Mouse (Mus musculus): Measurements from ENCODE around the gene Ddx49. TPM values are rescaled to one million over a fixed set of nuclear protein-coding genes. Genes with fewer than 3 reads are reported as not detected.

Gene Ddx49
- polyA plus RNA-seq (2014; fragmentation: Nextera tagmentation; extraction: Ambion mirVana) = 44.3 and 45.0 TPM in 2 replicates

DNA sequence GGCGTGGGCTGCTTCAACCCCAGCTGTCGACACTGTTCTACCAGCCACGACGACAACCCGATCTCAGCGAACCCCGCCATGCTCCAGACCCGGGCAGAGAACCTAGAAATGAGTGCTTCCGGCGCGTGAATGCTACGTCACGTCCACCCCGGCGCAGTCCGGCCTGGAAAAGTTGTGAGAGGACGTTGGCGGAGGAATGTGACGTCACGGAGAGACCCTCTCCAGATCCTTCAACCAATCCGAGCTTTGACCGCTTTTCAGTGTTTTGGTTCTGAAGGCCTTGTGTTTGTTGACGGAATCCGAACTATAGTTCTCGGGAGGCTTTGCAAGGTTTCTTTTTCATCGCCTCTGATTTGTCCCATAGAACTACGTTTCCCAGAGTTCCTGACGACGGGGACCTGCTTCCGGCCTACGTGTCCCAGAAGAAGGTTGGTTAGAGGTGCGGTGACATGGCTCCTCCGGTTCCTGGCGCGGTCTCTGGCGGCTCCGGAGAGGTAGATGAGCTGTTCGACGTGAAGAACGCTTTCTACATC is at the start of gene Ddx49, which contains the start of gene Cope:
TSS of gene Ddx49 (minus strand) at position 132 of the 533 bp plus-strand sequence.
TSS of gene Cope (plus strand) at position 161 of the 533 bp plus-strand sequence.
- no peaks in the 10 kb centered on the region for H3K27me3 ChIP-seq (ENCODE audit: control insufficient read depth, insufficient read depth, low read length)
- peak within 1 kb of the TSS; percentile 64 for H3K27ac ChIP-seq (ENCODE audit: low read length)
- ATAC-seq (ENCODE audit: insufficient number of reproducible peaks, insufficient read depth, low FRiP score, low read depth) = peak; percentile 94
- peak within 1 kb of the TSS; percentile 80 for H3K4me2 ChIP-seq (replicated peaks; ENCODE audit: low read depth, low read length)
- peak within 1 kb of the TSS; percentile 54 for H3K4me3 ChIP-seq (ENCODE audit: low read depth, low read length)
- no peaks in the 10 kb centered on the region for H3K9me3 ChIP-seq (ENCODE audit: control insufficient read depth, low read depth, low read length)
- peaks cover 45% of the 10 kb centered on the region for H3K36me3 ChIP-seq (ENCODE audit: control insufficient read depth, insufficient read depth, low read length)
- H3K9ac ChIP-seq (replicated peaks; ENCODE audit: low read depth, low read length) = peak within 1 kb of the TSS; percentile 84
- H3K4me1 ChIP-seq (ENCODE audit: control insufficient read depth, insufficient read depth, low read length) = peaks cover 9% of the 10 kb centered on the region
- WGBS = under 1% methylated on average over 40 of the region's 40 CpGs

DNA sequence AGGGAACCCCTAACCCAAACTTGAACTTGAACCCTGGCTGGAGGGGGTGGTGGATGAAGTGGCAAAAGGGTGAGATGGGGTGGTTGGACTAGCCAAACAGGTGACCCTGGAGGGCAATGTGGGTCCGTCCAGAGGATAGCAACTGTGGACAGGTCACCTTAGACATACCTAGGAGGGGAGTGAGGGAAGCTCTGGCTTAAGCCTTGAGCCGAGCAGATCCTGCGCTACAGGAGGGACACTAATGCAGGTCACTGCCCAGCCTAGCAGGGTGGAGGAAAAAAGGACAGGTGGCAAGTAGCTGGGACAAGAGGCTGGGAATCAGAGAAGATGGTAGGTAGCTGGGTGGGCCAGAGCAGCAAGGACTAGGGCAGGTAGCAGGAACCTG is 49.7 kb upstream of the Ddx49 start:
- Histone ChIP-seq H3K9me3 (ENCODE audit: control insufficient read depth, low read depth, low read length) (no peaks in the 10 kb centered on the region), H3K4me2 (replicated peaks; ENCODE audit: low read depth, low read length) (peak overlapping the region; percentile 100), H3K27me3 (ENCODE audit: control insufficient read depth, insufficient read depth, low read length) (no peaks in the 10 kb centered on the region), H3K9ac (replicated peaks; ENCODE audit: low read depth, low read length) (peak overlapping the region; percentile 81), H3K4me3 (ENCODE audit: low read depth, low read length) (peak overlapping the region; percentile 95), H3K4me1 (ENCODE audit: control insufficient read depth, insufficient read depth, low read length) (peaks cover 27% of the 10 kb centered on the region), H3K27ac (ENCODE audit: low read length) (0 out of 2 replicates have a peak overlapping the region, but pooled peaks have one; percentile 15), H3K36me3 (ENCODE audit: control insufficient read depth, insufficient read depth, low read length) (peaks cover 6% of the 10 kb centered on the region; the same call in 1 of the 2 replicates)
- ATAC-seq (ENCODE audit: insufficient number of reproducible peaks, insufficient read depth, low FRiP score, low read depth) = no peak
- WGBS = 13% methylated on average over 3 of the region's 3 CpGs

DNA sequence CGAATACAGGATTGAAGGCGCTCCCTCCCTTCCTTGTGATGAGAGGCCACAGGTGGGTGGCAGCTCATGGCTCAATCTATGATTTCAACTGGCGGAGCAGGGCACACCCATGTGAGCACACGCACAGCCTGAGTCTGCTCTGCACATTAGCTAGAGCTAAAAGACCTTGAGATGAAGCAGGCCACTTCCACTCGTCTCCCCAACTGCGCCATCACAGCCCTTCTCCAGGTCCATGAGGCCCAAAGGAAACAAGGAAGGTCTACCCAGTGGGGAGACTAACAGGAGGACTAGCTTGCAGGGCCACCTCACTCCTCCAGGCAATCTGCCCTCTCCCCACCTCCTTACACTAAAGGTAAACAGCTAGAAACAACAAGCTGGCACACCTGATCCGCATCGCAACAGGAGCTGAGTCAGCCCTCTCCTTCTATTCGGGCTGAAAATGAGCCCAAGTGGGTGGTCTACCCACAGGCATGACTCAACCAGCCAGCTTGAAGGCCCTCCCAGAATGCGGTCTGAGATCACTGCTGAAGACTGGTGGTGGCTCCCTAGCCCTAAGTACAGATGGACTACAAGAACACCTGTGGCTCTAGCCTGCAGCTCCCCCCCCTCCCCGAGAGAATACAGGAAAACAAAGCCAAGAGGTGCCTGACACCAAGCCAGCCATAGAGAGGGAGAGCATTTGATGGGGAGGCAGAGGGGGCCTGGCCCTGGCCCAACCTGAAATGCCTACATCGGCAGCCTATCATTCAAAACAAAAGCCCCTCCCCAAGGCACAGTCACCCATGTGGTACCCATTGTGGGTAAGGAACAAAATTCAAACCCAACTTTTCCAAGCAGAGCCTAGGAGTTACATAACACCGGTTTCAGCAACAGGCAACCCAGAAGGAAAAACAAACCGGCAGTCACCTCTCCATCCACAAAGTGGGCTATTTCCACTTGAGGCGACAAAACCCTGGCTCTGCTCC is 49.0 kb upstream of the Ddx49 start:
- Histone ChIP-seq H3K36me3 (ENCODE audit: control insufficient read depth, insufficient read depth, low read length) (peaks cover 10% of the 10 kb centered on the region; the same call in 1 of the 2 replicates), H3K27ac (ENCODE audit: low read length) (peak overlapping the region; percentile 15; the same call in 1 of the 2 replicates), H3K4me1 (ENCODE audit: control insufficient read depth, insufficient read depth, low read length) (peaks cover 27% of the 10 kb centered on the region), H3K4me3 (ENCODE audit: low read depth, low read length) (peak overlapping the region; percentile 95), H3K9ac (replicated peaks; ENCODE audit: low read depth, low read length) (peak overlapping the region; percentile 81), H3K27me3 (ENCODE audit: control insufficient read depth, insufficient read depth, low read length) (no peaks in the 10 kb centered on the region), H3K9me3 (ENCODE audit: control insufficient read depth, low read depth, low read length) (no peaks in the 10 kb centered on the region), H3K4me2 (replicated peaks; ENCODE audit: low read depth, low read length) (peak overlapping the region; percentile 100)
- no peak for ATAC-seq (ENCODE audit: insufficient number of reproducible peaks, insufficient read depth, low FRiP score, low read depth)
- 38% methylated on average over 15 of the region's 15 CpGs for WGBS

GRCm38 (mm10) chr8:70347860-70348420 is 45.7 kb upstream of the Ddx49 start:
- no peak overlapping the region for H3K4me3 ChIP-seq (ENCODE audit: low read depth, low read length)
- 77% methylated on average over 1 of the region's 1 CpGs for WGBS

GRCm38 (mm10) chr8:70347443-70347842 is 45.2 kb upstream of the Ddx49 start:
- no peaks in the 10 kb centered on the region for H3K27me3 ChIP-seq (ENCODE audit: control insufficient read depth, insufficient read depth, low read length)
- H3K27ac ChIP-seq (ENCODE audit: low read length) = no peak overlapping the region
- WGBS = 82% methylated on average over 4 of the region's 4 CpGs
- no peak overlapping the region for H3K9ac ChIP-seq (replicated peaks; ENCODE audit: low read depth, low read length)
- no peak for ATAC-seq (ENCODE audit: insufficient number of reproducible peaks, insufficient read depth, low FRiP score, low read depth)
- peaks cover 21% of the 10 kb centered on the region for H3K4me1 ChIP-seq (ENCODE audit: control insufficient read depth, insufficient read depth, low read length)
- H3K36me3 ChIP-seq (ENCODE audit: control insufficient read depth, insufficient read depth, low read length) = peaks cover 19% of the 10 kb centered on the region
- no peak overlapping the region for H3K4me3 ChIP-seq (ENCODE audit: low read depth, low read length)
- no peak overlapping the region for H3K4me2 ChIP-seq (replicated peaks; ENCODE audit: low read depth, low read length)
- no peaks in the 10 kb centered on the region for H3K9me3 ChIP-seq (ENCODE audit: control insufficient read depth, low read depth, low read length)

More at GRCm38 (mm10) chr8:70347860-70348420, 45.7 kb upstream of the Ddx49 start:
- ATAC-seq (ENCODE audit: insufficient number of reproducible peaks, insufficient read depth, low FRiP score, low read depth) = no peak
- no peaks in the 10 kb centered on the region for H3K9me3 ChIP-seq (ENCODE audit: control insufficient read depth, low read depth, low read length)
- H3K4me1 ChIP-seq (ENCODE audit: control insufficient read depth, insufficient read depth, low read length) = peaks cover 21% of the 10 kb centered on the region
- H3K9ac ChIP-seq (replicated peaks; ENCODE audit: low read depth, low read length) = no peak overlapping the region
- H3K36me3 ChIP-seq (ENCODE audit: control insufficient read depth, insufficient read depth, low read length) = peaks cover 16% of the 10 kb centered on the region
- no peak overlapping the region for H3K27ac ChIP-seq (ENCODE audit: low read length)
- no peaks in the 10 kb centered on the region for H3K27me3 ChIP-seq (ENCODE audit: control insufficient read depth, insufficient read depth, low read length)
- no peak overlapping the region for H3K4me2 ChIP-seq (replicated peaks; ENCODE audit: low read depth, low read length)

DNA sequence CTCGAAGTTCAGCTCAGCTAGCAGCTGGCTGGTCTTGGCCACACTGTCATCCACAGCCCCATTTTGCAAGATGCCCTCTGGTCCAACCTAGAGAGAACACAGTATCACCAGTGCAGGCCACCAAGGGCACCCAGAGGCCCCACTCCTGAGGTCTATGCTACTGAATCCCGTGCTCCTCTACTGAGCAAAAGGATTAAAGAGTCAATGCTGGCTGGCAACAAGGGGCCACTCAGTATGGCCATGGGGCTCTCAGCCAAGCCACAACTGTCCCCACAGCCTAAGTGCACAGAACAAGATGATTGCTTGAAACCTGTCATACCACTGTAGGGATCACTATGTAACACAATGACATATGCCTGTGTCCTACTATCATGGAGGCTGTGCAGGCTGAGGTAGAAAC is 42.0 kb upstream of the Ddx49 start:
- Histone ChIP-seq H3K27me3 (ENCODE audit: control insufficient read depth, insufficient read depth, low read length) (no peaks in the 10 kb centered on the region), H3K9me3 (ENCODE audit: control insufficient read depth, low read depth, low read length) (no peaks in the 10 kb centered on the region), H3K4me2 (replicated peaks; ENCODE audit: low read depth, low read length) (no peak overlapping the region), H3K27ac (ENCODE audit: low read length) (no peak overlapping the region), H3K9ac (replicated peaks; ENCODE audit: low read depth, low read length) (no peak overlapping the region), H3K4me1 (ENCODE audit: control insufficient read depth, insufficient read depth, low read length) (no peaks in the 10 kb centered on the region), H3K36me3 (ENCODE audit: control insufficient read depth, insufficient read depth, low read length) (peaks cover 42% of the 10 kb centered on the region), H3K4me3 (ENCODE audit: low read depth, low read length) (no peak overlapping the region)
- ATAC-seq (ENCODE audit: insufficient number of reproducible peaks, insufficient read depth, low FRiP score, low read depth) = no peak
- WGBS = 87% methylated on average over 2 of the region's 2 CpGs

- no peak overlapping the region for H3K9ac ChIP-seq (replicated peaks; ENCODE audit: low read depth, low read length)
- H3K36me3 ChIP-seq (ENCODE audit: control insufficient read depth, insufficient read depth, low read length) = peaks cover 48% of the 10 kb centered on the region
- H3K27me3 ChIP-seq (ENCODE audit: control insufficient read depth, insufficient read depth, low read length) = no peaks in the 10 kb centered on the region
- H3K4me1 ChIP-seq (ENCODE audit: control insufficient read depth, insufficient read depth, low read length) = no peaks in the 10 kb centered on the region
- WGBS = 53% methylated on average over 6 of the region's 6 CpGs
- no peak overlapping the region for H3K27ac ChIP-seq (ENCODE audit: low read length)
- ATAC-seq (ENCODE audit: insufficient number of reproducible peaks, insufficient read depth, low FRiP score, low read depth) = no peak
- no peaks in the 10 kb centered on the region for H3K9me3 ChIP-seq (ENCODE audit: control insufficient read depth, low read depth, low read length)
- no peak overlapping the region for H3K4me2 ChIP-seq (replicated peaks; ENCODE audit: low read depth, low read length)
- H3K4me3 ChIP-seq (ENCODE audit: low read depth, low read length) = no peak overlapping the region
These were observed 41.4 kb upstream of the Ddx49 start for GRCm38 (mm10) chr8:70343696-70344095.

DNA sequence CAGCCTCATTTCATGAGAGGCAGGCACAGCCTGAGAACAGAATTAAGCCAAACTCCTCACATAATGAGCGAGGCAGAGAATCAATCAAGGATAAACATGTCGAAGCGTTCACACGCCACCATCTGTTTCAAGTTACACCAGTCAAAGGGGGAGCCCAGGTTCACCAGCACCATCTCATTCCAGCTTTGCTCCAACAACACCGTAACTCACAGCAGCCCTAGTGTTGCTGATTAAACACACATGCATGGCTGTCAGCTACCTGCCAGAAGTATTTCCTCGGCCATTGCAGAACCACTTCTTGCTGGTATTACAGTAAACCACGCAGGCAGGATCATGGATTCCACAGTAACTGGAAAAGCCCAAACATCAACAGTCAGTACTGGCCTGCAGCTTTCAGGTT is 40.8 kb upstream of the Ddx49 start:
- WGBS = 59% methylated on average over 7 of the region's 7 CpGs
- no peak overlapping the region for H3K4me2 ChIP-seq (replicated peaks; ENCODE audit: low read depth, low read length)
- H3K27ac ChIP-seq (ENCODE audit: low read length) = no peak overlapping the region
- H3K4me1 ChIP-seq (ENCODE audit: control insufficient read depth, insufficient read depth, low read length) = no peaks in the 10 kb centered on the region
- no peak overlapping the region for H3K9ac ChIP-seq (replicated peaks; ENCODE audit: low read depth, low read length)
- H3K9me3 ChIP-seq (ENCODE audit: control insufficient read depth, low read depth, low read length) = no peaks in the 10 kb centered on the region
- H3K27me3 ChIP-seq (ENCODE audit: control insufficient read depth, insufficient read depth, low read length) = no peaks in the 10 kb centered on the region
- no peak for ATAC-seq (ENCODE audit: insufficient number of reproducible peaks, insufficient read depth, low FRiP score, low read depth)
- peaks cover 54% of the 10 kb centered on the region for H3K36me3 ChIP-seq (ENCODE audit: control insufficient read depth, insufficient read depth, low read length)
- no peak overlapping the region for H3K4me3 ChIP-seq (ENCODE audit: low read depth, low read length)

All from stomach, embryonic 14.5 days (tissue).